Mouse (Mus musculus): Measurements from ENCODE around the gene Wdr62.

DNA sequence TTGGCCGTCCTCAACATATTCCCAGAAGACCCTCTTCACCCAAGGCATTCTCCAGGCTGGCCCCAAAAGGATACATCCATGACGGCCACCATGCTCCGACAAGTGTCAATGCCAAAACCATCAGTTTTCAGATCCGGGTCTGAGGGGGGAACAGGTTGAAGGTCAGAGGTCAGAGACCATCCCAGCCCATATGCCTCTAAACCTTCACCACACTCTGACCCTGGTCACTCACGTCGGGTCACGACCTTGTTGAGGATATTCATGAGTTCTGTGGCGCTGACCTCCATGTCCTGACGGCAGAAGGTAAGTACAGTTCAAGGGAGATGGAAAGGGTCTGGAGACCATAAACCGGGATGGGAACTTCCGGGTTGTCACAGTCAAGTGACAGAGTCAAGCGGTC, 88.1 kb downstream of the Wdr62 start:
- TF ChIP-seq POLR2A (IDR thresholded peaks at IDR 0.05; ENCODE audit: extremely low read depth, insufficient read depth, low read length), result no peak
- TF ChIP-seq CTCF (IDR thresholded peaks at IDR 0.05; ENCODE audit: low read depth, low read length), result no peak

All from liver, adult 2 months (tissue).